Mouse (Mus musculus): ENCODE measurements around the gene Gm37240. TPM values are rescaled to one million over a fixed set of nuclear protein-coding genes. Genes with fewer than 3 reads are reported as not detected.
"Not testable (repeated sequence)": the region's sequence is repeated elsewhere in the genome, so short reads cannot be mapped to it uniquely, and the experiment has no call there.

Gm37240 gene
- 0.13 and 0.26 TPM in 2 replicates for polyA plus RNA-seq (2012; rRNA removed)

- peak; percentile 22 to 56 for DNase-seq (ENCODE audit: extremely low spot score in 1 of 2, low spot score in 1 of 2)
Observed at GRCm38 (mm10) chr3:85887239-85887827, at the start of gene Gm37240, which contains the start of gene Glt28d2. TSS of gene Gm37240 (minus strand) at chr3:85887518. TSS of gene Glt28d2 (minus strand) at chr3:85887516.

- no peak for DNase-seq (ENCODE audit: extremely low spot score in 1 of 2, low spot score in 1 of 2)
Observed at GRCm38 (mm10) chr3:85933586-85933985, 46.3 kb upstream of the Gm37240 start.

GRCm38 (mm10) chr3:85931859-85932258 is 44.5 kb upstream of the Gm37240 start:
- DNase-seq (ENCODE audit: extremely low spot score in 1 of 2, low spot score in 1 of 2): no peak

GRCm38 (mm10) chr3:85930671-85931255 is 43.4 kb upstream of the Gm37240 start:
- DNase-seq (ENCODE audit: extremely low spot score in 1 of 2, low spot score in 1 of 2): no peak

GRCm38 (mm10) chr3:85929711-85930110 is 42.4 kb upstream of the Gm37240 start:
- no peak for DNase-seq (ENCODE audit: extremely low spot score in 1 of 2, low spot score in 1 of 2)

- peak; percentile 20 to 34 for DNase-seq (ENCODE audit: extremely low spot score in 1 of 2, low spot score in 1 of 2)
Observed at GRCm38 (mm10) chr3:85928140-85928611, 40.9 kb upstream of the Gm37240 start.

- DNase-seq (ENCODE audit: extremely low spot score in 1 of 2, low spot score in 1 of 2): no peak
Observed at GRCm38 (mm10) chr3:85927296-85927695, 40.0 kb upstream of the Gm37240 start.

- peak; percentile 64 to 96 for DNase-seq (ENCODE audit: extremely low spot score in 1 of 2, low spot score in 1 of 2)
Observed at GRCm38 (mm10) chr3:85923954-85924945, 36.9 kb upstream of the Gm37240 start.

- DNase-seq (ENCODE audit: extremely low spot score in 1 of 2, low spot score in 1 of 2): no peak
Observed at GRCm38 (mm10) chr3:85923343-85923742, 36.0 kb upstream of the Gm37240 start.

- DNase-seq (ENCODE audit: extremely low spot score in 1 of 2, low spot score in 1 of 2): no peak
Observed at GRCm38 (mm10) chr3:85922331-85922730, 35.0 kb upstream of the Gm37240 start.

GRCm38 (mm10) chr3:85920671-85921070 is 33.4 kb upstream of the Gm37240 start:
- DNase-seq (ENCODE audit: extremely low spot score in 1 of 2, low spot score in 1 of 2): not testable (repeated sequence)

GRCm38 (mm10) chr3:85917600-85917999 is 30.3 kb upstream of the Gm37240 start:
- DNase-seq (ENCODE audit: extremely low spot score in 1 of 2, low spot score in 1 of 2): peak in 1 of 2 experiments; percentile 60

- no peak for DNase-seq (ENCODE audit: extremely low spot score in 1 of 2, low spot score in 1 of 2)
Observed at GRCm38 (mm10) chr3:85914806-85915205, 27.5 kb upstream of the Gm37240 start.

GRCm38 (mm10) chr3:85907136-85907535 is 19.8 kb upstream of the Gm37240 start:
- DNase-seq (ENCODE audit: extremely low spot score in 1 of 2, low spot score in 1 of 2): no peak

- DNase-seq (ENCODE audit: extremely low spot score in 1 of 2, low spot score in 1 of 2): no peak
Observed at GRCm38 (mm10) chr3:85904371-85904770, 17.1 kb upstream of the Gm37240 start.

- DNase-seq (ENCODE audit: extremely low spot score in 1 of 2, low spot score in 1 of 2): no peak
Observed at GRCm38 (mm10) chr3:85895020-85895419, 7.7 kb upstream of the Gm37240 start.

GRCm38 (mm10) chr3:85891571-85891970 is 4.3 kb upstream of the Gm37240 start:
- DNase-seq (ENCODE audit: extremely low spot score in 1 of 2, low spot score in 1 of 2): peak in 1 of 2 experiments; percentile 40

GRCm38 (mm10) chr3:85888221-85888671 is 928 bp upstream of the Gm37240 start:
- DNase-seq (ENCODE audit: extremely low spot score in 1 of 2, low spot score in 1 of 2): peak in 1 of 2 experiments; percentile 17

GRCm38 (mm10) chr3:85886636-85887238 is 581 bp downstream of the Gm37240 start:
- DNase-seq (ENCODE audit: extremely low spot score in 1 of 2, low spot score in 1 of 2): no peak

- DNase-seq (ENCODE audit: extremely low spot score in 1 of 2, low spot score in 1 of 2): no peak
Observed at GRCm38 (mm10) chr3:85885906-85886305, 1.4 kb downstream of the Gm37240 start.

Data from frontal cortex, adult 2 months (tissue).